Mouse (Mus musculus) stomach, postnatal 0 days (tissue): Measurements from ENCODE around the gene Reln. TPM values are rescaled to one million over a fixed set of nuclear protein-coding genes. Genes with fewer than 3 reads are reported as not detected.

Experiments
- ATAC-seq: fragments of 200-750 bp; cut with Nextera tagmentation; 2 replicates; pipeline ENCODE4 v1.8.0; 2017; ENCODE audit not compliant: low FRiP score, low TSS enrichment
- DNase-seq: peaks from one replicate; pipeline ENCODE4 v3.0.0-alpha.2; 2016; ENCODE audit warnings: low spot score
- H3K27ac ChIP-seq: fragments of 300-500 bp; sonication (generic); replicated peaks from 2 replicates; pipeline ENCODE4 v1.5.1; 2014; ENCODE audit warnings: mild to moderate bottlenecking, control low read depth
- H3K27me3 ChIP-seq: fragments of 300-500 bp; sonication (generic); 2 replicates; pipeline ENCODE4 v1.6.1; 2014; ENCODE audit warnings: low read length; ENCODE audit not compliant: control insufficient read depth, insufficient read depth
- H3K36me3 ChIP-seq: fragments of 300-500 bp; sonication (generic); 2 replicates; pipeline ENCODE4 v1.6.1; 2014; ENCODE audit warnings: low read length, mixed read lengths; ENCODE audit not compliant: control insufficient read depth, insufficient read depth
- H3K4me1 ChIP-seq: fragments of 300-500 bp; sonication (generic); replicated peaks from 2 replicates; pipeline ENCODE4 v1.6.1; 2014; ENCODE audit warnings: antibody characterized with exemption; ENCODE audit not compliant: control insufficient read depth, insufficient read depth
- H3K4me2 ChIP-seq: fragments of 300-500 bp; sonication (generic); replicated peaks from 2 replicates; pipeline ENCODE4 v1.6.1; 2014; ENCODE audit warnings: low read depth, mild to moderate bottlenecking, control low read depth, moderate library complexity
- H3K4me3 ChIP-seq: fragments of 300-500 bp; sonication (generic); 2 replicates; pipeline ENCODE4 v1.5.1; 2014; ENCODE audit warnings: low read depth, low read length, control low read depth
- H3K9ac ChIP-seq: fragments of 300-500 bp; sonication (generic); 2 replicates; pipeline ENCODE4 v1.6.1; 2014; ENCODE audit warnings: mild to moderate bottlenecking, low read length, control low read depth, mixed read lengths
- H3K9me3 ChIP-seq: fragments of 300-500 bp; sonication (generic); 2 replicates; pipeline ENCODE4 v1.6.1; 2016; ENCODE audit warnings: low read length; ENCODE audit not compliant: control insufficient read depth
- CTCF ChIP-seq: IDR thresholded peaks from 2 replicates; pipeline ENCODE4 v1.5.1; 2016; ENCODE audit warnings: antibody characterized with exemption, low read depth, mild to moderate bottlenecking, moderate library complexity
- EP300 ChIP-seq: optimal IDR thresholded peaks from 2 replicates; pipeline ENCODE3; 2016; ENCODE audit warnings: antibody characterized with exemption
- WGBS: fragments of 180-500 bp; shearing (Covaris S2); extraction: QIAGEN DNeasy Blood & Tissue Kit; methylation state at CpG from one replicate; pipeline ENCODE4 v1.1.7; 2014; 5-methylcytosine and 5-hydroxymethylcytosine counted together
- polyA plus RNA-seq: library from polyadenylated mRNA; unstranded; fragments of >200 nt; fragmentation: Nextera tagmentation; extraction: Ambion mirVana; gene quantifications from 2 replicates; pipeline ENCODE4 v1.2.1, GENCODE M21; 2015

Gene Reln
- polyA plus RNA-seq, 1 experiment from 2014 or later: 1.6 TPM

DNA sequence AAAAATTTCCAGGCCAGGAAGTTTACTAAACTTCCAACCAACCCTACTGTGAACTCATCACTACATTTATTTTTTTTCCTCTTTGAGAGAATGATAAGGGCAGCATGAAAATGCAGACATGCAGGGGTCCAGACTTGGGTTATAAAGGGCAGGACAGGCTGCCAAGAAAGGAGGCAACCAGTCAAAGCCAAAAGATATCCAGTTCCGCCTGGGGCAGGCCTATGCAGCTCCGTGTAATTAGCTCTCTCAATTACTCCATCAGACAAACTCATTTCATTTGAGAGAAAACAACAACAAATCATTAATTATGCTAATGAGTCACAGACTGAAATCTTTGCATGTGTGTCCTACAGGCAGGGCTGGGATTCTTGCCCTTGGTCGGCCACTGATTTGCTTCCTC lies 156.9 kb downstream of the Reln start:
- no peak for TF ChIP-seq CTCF
- no peak for TF ChIP-seq EP300
- no peak for DNase-seq
- ATAC-seq: no peak
- Histone ChIP-seq H3K4me2 (no peak overlapping the region), H3K9me3 (no peaks in the 10 kb centered on the region), H3K4me1 (no peaks in the 10 kb centered on the region), H3K9ac (no peak overlapping the region), H3K4me3 (no peak overlapping the region), H3K27me3 (no peaks in the 10 kb centered on the region), H3K36me3 (no peaks in the 10 kb centered on the region), H3K27ac (no peak overlapping the region)
- WGBS: 73% methylated on average over 3 of the region's 3 CpGs

DNA sequence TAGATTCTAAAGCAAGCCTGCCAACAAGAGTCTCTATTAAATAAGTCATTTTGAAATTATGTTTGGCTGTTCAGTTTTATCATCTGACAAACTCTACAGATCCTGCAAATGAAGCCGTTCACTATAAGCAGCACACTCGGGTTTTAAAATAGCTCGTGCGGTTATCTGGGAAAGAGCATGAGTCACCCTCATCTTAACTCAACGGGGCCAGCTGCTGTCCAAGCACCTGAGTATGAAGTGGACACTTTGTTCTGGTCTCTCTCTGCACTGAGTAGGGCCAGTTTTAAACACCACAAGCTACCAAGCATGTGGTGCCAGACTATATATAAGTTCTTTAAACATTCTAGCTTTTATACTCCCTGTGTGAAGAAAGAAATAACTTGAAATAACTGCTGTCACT lies 168.0 kb downstream of the Reln start:
- ATAC-seq (no peak), DNase-seq (no peak)
- 58% methylated on average over 5 of the region's 5 CpGs for WGBS
- Histone ChIP-seq H3K9me3 (no peaks in the 10 kb centered on the region), H3K4me2 (no peak overlapping the region), H3K9ac (no peak overlapping the region), H3K4me1 (no peaks in the 10 kb centered on the region), H3K27me3 (no peaks in the 10 kb centered on the region), H3K36me3 (no peaks in the 10 kb centered on the region), H3K27ac (no peak overlapping the region), H3K4me3 (no peak overlapping the region)
- TF ChIP-seq EP300 (no peak), CTCF (no peak)

DNA sequence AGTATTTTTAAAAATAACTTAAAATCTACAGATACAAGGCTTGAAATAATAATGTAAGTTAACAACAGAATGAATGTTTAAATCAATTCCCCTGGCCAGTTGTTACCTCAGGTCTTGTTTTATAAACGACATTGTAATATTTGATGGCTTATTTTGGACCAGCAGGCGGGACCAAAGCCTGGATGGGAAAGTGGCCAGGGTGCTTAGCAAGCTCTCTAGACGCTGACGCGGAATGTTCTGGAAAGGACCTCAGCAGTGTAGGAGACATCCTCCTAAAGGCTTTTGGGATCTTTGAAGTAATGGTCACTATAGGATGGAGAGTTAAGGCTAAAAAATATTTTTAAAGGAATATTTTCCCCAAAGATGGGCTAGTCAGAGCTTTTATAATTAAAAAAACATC lies 173.2 kb downstream of the Reln start:
- DNase-seq (no peak), ATAC-seq (no peak)
- no peak for TF ChIP-seq EP300
- TF ChIP-seq CTCF: no peak
- Histone ChIP-seq H3K4me1 (no peaks in the 10 kb centered on the region), H3K9me3 (no peaks in the 10 kb centered on the region), H3K4me2 (no peak overlapping the region), H3K9ac (no peak overlapping the region), H3K36me3 (no peaks in the 10 kb centered on the region), H3K4me3 (no peak overlapping the region), H3K27ac (no peak overlapping the region), H3K27me3 (no peaks in the 10 kb centered on the region)
- WGBS: 61% methylated on average over 5 of the region's 5 CpGs

DNA sequence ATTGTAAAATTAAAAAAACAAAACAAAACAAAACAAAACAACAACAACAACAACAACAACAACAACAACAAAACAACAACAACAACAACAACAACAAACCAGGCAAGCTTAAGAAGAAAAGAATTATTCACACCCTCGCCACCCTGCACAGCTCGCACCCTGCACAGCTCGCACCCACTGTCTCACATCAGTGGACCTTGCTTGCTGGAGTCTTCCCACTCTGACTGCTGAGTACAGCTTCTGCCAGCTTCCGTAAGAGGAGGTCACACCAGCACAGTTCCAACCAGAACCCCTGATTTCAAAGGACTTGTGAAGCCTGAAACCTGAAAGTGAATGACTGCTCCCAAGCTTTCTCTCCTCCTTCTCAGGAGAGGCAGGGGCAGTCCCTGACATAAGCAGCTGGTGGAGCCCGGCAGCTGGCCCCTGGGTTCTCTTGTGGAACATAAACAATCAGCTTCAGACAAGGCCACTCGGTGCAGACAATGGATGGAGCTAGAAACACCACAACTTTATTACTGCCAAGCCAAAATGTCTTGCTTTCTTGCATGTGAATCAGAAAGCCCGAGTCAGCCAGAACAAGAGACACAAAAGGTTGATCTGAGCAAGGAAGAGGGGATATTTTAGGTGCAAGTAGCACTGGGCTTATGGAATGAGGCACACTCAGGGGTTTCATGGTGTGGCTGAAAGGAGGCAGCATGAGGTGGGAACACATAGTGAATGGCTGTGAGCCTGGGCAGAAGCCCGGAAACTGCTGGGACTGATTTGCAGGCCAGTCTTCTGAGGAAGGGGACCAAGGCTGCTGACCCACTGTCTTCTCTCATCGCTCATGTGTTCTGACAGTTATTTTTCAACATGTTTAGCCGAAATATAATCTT lies 180.2 kb downstream of the Reln start:
- H3K27me3 ChIP-seq: no peaks in the 10 kb centered on the region
- H3K4me1 ChIP-seq: no peaks in the 10 kb centered on the region
- no peak for ATAC-seq
- no peak overlapping the region for H3K27ac ChIP-seq
- no peak overlapping the region for H3K9ac ChIP-seq
- H3K4me2 ChIP-seq: no peak overlapping the region
- no peak for TF ChIP-seq CTCF
- no peak for TF ChIP-seq EP300
- WGBS: 53% methylated on average over 10 of the region's 10 CpGs
- no peak for DNase-seq
- no peaks in the 10 kb centered on the region for H3K9me3 ChIP-seq
- no peaks in the 10 kb centered on the region for H3K36me3 ChIP-seq
- H3K4me3 ChIP-seq: no peak overlapping the region

DNA sequence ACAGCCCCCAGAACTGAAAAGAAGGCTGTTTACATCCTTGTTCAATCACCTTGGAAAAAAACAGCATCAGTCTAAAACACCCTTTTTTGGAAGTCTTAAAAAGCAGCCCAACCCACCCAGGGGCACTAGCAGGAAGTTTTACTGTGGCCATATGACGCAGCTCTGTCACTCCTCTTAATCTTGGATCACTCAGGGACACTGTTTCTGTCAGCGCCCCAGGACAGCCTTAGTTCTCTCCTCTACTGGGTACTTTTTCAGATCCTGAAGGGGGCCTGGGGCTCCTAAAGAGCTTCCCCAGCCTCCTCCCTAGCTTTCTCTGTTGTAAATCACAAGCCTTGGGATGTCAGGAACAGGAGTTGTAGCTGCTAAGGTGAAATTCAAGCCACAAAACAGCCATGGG lies 183.6 kb downstream of the Reln start:
- ATAC-seq (no peak), DNase-seq (no peak)
- TF ChIP-seq CTCF (no peak), EP300 (no peak)
- no peak overlapping the region for H3K9ac ChIP-seq
- no peaks in the 10 kb centered on the region for H3K36me3 ChIP-seq
- H3K4me3 ChIP-seq: no peak overlapping the region
- no peaks in the 10 kb centered on the region for H3K4me1 ChIP-seq
- no peaks in the 10 kb centered on the region for H3K27me3 ChIP-seq
- H3K4me2 ChIP-seq: no peak overlapping the region
- H3K9me3 ChIP-seq: no peaks in the 10 kb centered on the region
- 34% methylated on average over 2 of the region's 2 CpGs for WGBS
- no peak overlapping the region for H3K27ac ChIP-seq

DNA sequence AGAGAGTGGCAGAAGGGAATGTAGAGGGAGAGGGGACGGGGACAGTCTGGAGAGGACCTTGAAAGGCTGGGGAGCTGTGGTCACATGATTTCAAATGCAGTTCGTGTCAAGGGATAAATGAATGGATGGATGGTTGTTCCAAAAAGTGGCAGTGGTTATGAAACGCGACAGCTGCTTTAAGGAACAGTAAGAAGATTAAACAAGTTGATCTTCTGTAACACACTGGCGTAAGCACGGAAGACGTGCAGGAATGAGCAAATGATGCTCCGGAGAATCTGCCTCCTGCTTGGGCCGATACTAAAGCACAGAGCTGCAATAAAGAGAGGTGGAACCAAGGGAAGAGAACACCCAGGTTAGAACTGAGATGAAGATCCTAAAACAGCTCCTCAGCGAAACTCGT lies 185.7 kb downstream of the Reln start:
- no peak for ATAC-seq
- no peak overlapping the region for H3K4me2 ChIP-seq
- 67% methylated on average over 11 of the region's 11 CpGs for WGBS
- no peaks in the 10 kb centered on the region for H3K27me3 ChIP-seq
- H3K4me3 ChIP-seq: no peak overlapping the region
- H3K9ac ChIP-seq: no peak overlapping the region
- H3K4me1 ChIP-seq: no peaks in the 10 kb centered on the region
- no peaks in the 10 kb centered on the region for H3K36me3 ChIP-seq
- H3K9me3 ChIP-seq: no peaks in the 10 kb centered on the region
- no peak overlapping the region for H3K27ac ChIP-seq
- no peak for TF ChIP-seq CTCF
- no peak for TF ChIP-seq EP300
- DNase-seq: no peak
